Mouse (Mus musculus) erythroblast, embryonic 14.5 days (primary cell): ENCODE measurements around the gene Utrn. TPM values are rescaled to one million over a fixed set of nuclear protein-coding genes. Genes with fewer than 3 reads are reported as not detected.

ENCODE experiments used
- H3K27me3 ChIP-seq: 2 replicates; pipeline ENCODE4 v1.6.1; 2012; ENCODE audit warnings: inconsistent platforms; ENCODE audit not compliant: control insufficient read depth
- H3K36me3 ChIP-seq: 2 replicates; pipeline ENCODE4 v1.6.1; 2012; ENCODE audit warnings: mild to moderate bottlenecking, inconsistent platforms; ENCODE audit not compliant: control insufficient read depth
- H3K4me1 ChIP-seq: 2 replicates; pipeline ENCODE4 v1.6.1; 2012; ENCODE audit warnings: inconsistent platforms; ENCODE audit not compliant: control insufficient read depth
- H3K4me3 ChIP-seq: replicated peaks from 2 replicates; pipeline ENCODE3; 2012; ENCODE audit warnings: moderate library complexity, mild to moderate bottlenecking, inconsistent platforms
- H3K9me3 ChIP-seq: 2 replicates; pipeline ENCODE4 v1.6.1; 2012; ENCODE audit warnings: low read length, inconsistent platforms, mixed read lengths; ENCODE audit not compliant: control insufficient read depth
- GATA1 ChIP-seq: IDR thresholded peaks from 2 replicates; pipeline ENCODE4 v1.6.1; 2012; ENCODE audit warnings: low read length, inconsistent platforms, mixed read lengths
- TAL1 ChIP-seq: IDR thresholded peaks from 3 replicates; pipeline ENCODE4 v1.6.1; 2012; ENCODE audit warnings: low read length, inconsistent platforms, mixed read lengths
- polyA plus RNA-seq: library from polyadenylated mRNA; stranded (reverse); fragments of >175 nt; gene quantifications from 2 replicates; pipeline ENCODE4 v1.2.3, GENCODE M21; 2012

Gene Utrn
- polyA plus RNA-seq, 1 experiment, result 0.01 TPM

- Histone ChIP-seq H3K36me3 (no peaks in the 10 kb centered on the region), H3K27me3 (no peaks in the 10 kb centered on the region), H3K4me1 (peaks cover 8% of the 10 kb centered on the region), H3K4me3 (no peak overlapping the region), H3K9me3 (no peaks in the 10 kb centered on the region)
- TF ChIP-seq GATA1 (no peak), TAL1 (no peak)
These were observed 167.0 kb downstream of the Utrn start for GRCm38 (mm10) chr10:12702140-12702539.

DNA sequence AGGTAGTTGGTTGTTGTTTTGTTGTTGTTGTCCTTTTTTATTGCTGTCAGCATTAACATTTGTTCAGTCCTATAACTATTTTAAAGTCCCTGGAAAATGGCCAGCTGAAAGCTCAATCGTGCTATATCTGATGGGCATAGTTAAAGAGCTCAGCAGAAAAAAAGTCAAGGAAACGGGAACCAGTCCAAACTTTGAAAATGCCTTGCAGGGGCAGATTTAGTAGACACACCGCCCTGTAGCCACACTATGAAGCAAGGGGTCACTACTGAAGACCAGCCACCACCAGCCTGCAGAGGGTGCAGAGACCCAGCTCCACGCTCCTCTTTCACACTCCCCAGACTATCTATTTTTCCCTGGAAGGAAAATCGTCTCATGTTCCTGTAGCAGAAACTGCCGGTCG, 167.5 kb downstream of the Utrn start:
- TF ChIP-seq TAL1 (no peak), GATA1 (no peak)
- no peaks in the 10 kb centered on the region for H3K9me3 ChIP-seq
- no peaks in the 10 kb centered on the region for H3K27me3 ChIP-seq
- H3K4me3 ChIP-seq, result no peak overlapping the region
- no peaks in the 10 kb centered on the region for H3K36me3 ChIP-seq
- peaks cover 8% of the 10 kb centered on the region for H3K4me1 ChIP-seq

GRCm38 (mm10) chr10:12700576-12700975, 168.6 kb downstream of the Utrn start:
- H3K9me3 ChIP-seq, result no peaks in the 10 kb centered on the region
- no peak for TF ChIP-seq TAL1
- no peak for TF ChIP-seq GATA1
- no peaks in the 10 kb centered on the region for H3K36me3 ChIP-seq
- H3K4me3 ChIP-seq, result no peak overlapping the region
- H3K4me1 ChIP-seq, result peaks cover 4% of the 10 kb centered on the region; the same call in 1 of the 2 replicates
- H3K27me3 ChIP-seq, result no peaks in the 10 kb centered on the region

- Histone ChIP-seq H3K4me1 (no peaks in the 10 kb centered on the region), H3K9me3 (no peaks in the 10 kb centered on the region), H3K27me3 (no peaks in the 10 kb centered on the region), H3K4me3 (no peak overlapping the region), H3K36me3 (no peaks in the 10 kb centered on the region)
- TF ChIP-seq GATA1 (no peak), TAL1 (no peak)
These were observed 171.3 kb downstream of the Utrn start for GRCm38 (mm10) chr10:12697902-12698301.

GRCm38 (mm10) chr10:12696704-12697103, 172.5 kb downstream of the Utrn start:
- no peak for TF ChIP-seq TAL1
- no peak for TF ChIP-seq GATA1
- no peaks in the 10 kb centered on the region for H3K9me3 ChIP-seq
- H3K36me3 ChIP-seq, result no peaks in the 10 kb centered on the region
- H3K4me3 ChIP-seq, result no peak overlapping the region
- H3K27me3 ChIP-seq, result no peaks in the 10 kb centered on the region
- H3K4me1 ChIP-seq, result no peaks in the 10 kb centered on the region

GRCm38 (mm10) chr10:12694774-12695173, 174.4 kb downstream of the Utrn start:
- no peaks in the 10 kb centered on the region for H3K27me3 ChIP-seq
- no peaks in the 10 kb centered on the region for H3K9me3 ChIP-seq
- no peak for TF ChIP-seq GATA1
- no peak for TF ChIP-seq TAL1
- H3K4me1 ChIP-seq, result no peaks in the 10 kb centered on the region
- H3K4me3 ChIP-seq, result no peak overlapping the region
- H3K36me3 ChIP-seq, result no peaks in the 10 kb centered on the region

GRCm38 (mm10) chr10:12690601-12691000, 178.6 kb downstream of the Utrn start:
- H3K4me1 ChIP-seq, result no peaks in the 10 kb centered on the region
- H3K4me3 ChIP-seq, result no peak overlapping the region
- TF ChIP-seq TAL1, result no peak
- TF ChIP-seq GATA1, result no peak
- H3K36me3 ChIP-seq, result no peaks in the 10 kb centered on the region
- H3K9me3 ChIP-seq, result no peaks in the 10 kb centered on the region
- H3K27me3 ChIP-seq, result no peaks in the 10 kb centered on the region

GRCm38 (mm10) chr10:12685683-12686082, 183.5 kb downstream of the Utrn start:
- no peak for TF ChIP-seq TAL1
- no peak for TF ChIP-seq GATA1
- H3K36me3 ChIP-seq, result no peaks in the 10 kb centered on the region; the same call in 1 of the 2 replicates

GRCm38 (mm10) chr10:12684018-12684417, 185.1 kb downstream of the Utrn start:
- Histone ChIP-seq H3K9me3 (no peaks in the 10 kb centered on the region), H3K4me3 (no peak overlapping the region), H3K27me3 (no peaks in the 10 kb centered on the region), H3K36me3 (no peaks in the 10 kb centered on the region; the same call in 1 of the 2 replicates), H3K4me1 (no peaks in the 10 kb centered on the region)
- TF ChIP-seq GATA1 (no peak), TAL1 (no peak)

More at GRCm38 (mm10) chr10:12685683-12686082, 183.5 kb downstream of the Utrn start:
- H3K27me3 ChIP-seq, result no peaks in the 10 kb centered on the region
- no peak overlapping the region for H3K4me3 ChIP-seq
- H3K4me1 ChIP-seq, result no peaks in the 10 kb centered on the region
- H3K9me3 ChIP-seq, result no peaks in the 10 kb centered on the region

DNA sequence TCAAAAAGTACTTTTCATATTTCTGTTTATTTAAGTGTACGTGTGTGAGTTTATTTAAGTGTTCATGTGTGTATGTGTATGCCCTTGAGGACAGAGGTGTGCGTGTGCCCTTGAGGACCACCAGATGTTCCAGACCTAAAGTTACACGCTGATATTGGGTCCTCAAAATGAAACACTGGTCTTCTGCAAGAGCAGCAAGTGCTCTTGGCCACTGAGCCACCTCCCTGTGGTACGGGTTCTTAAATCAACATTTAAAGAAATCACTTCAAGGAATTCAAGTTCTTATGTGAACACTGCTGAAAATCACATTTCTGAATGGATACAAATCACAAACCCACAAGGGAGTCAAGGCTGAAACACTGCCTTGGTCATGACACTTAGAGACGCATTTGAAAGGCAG, 195.9 kb downstream of the Utrn start:
- no peak overlapping the region for H3K4me3 ChIP-seq
- H3K9me3 ChIP-seq, result no peaks in the 10 kb centered on the region
- H3K36me3 ChIP-seq, result no peaks in the 10 kb centered on the region
- H3K27me3 ChIP-seq, result no peaks in the 10 kb centered on the region
- H3K4me1 ChIP-seq, result no peaks in the 10 kb centered on the region
- TF ChIP-seq GATA1 (no peak), TAL1 (no peak)
